Mouse (Mus musculus) T-cell, adult 2 months (primary cell): ENCODE data around the gene Atf7ip.
"Not testable (repeated sequence)": the region's sequence is repeated elsewhere in the genome, so short reads cannot be mapped to it uniquely, and the experiment has no call there.

Source experiments
- DNase-seq: peaks from one replicate; pipeline ENCODE4 v3.0.0; 2022; ENCODE audit warnings: low spot score

Gene Atf7ip

GRCm38 (mm10) chr6:136505867-136506266 lies at the start of gene Atf7ip:
Gene Atf7ip (plus strand): TSS chr6:136506167.
- not testable (repeated sequence) for DNase-seq

- no peak for DNase-seq
Measured at GRCm38 (mm10) chr6:136456302-136456701, 49.7 kb upstream of the Atf7ip start.

DNA sequence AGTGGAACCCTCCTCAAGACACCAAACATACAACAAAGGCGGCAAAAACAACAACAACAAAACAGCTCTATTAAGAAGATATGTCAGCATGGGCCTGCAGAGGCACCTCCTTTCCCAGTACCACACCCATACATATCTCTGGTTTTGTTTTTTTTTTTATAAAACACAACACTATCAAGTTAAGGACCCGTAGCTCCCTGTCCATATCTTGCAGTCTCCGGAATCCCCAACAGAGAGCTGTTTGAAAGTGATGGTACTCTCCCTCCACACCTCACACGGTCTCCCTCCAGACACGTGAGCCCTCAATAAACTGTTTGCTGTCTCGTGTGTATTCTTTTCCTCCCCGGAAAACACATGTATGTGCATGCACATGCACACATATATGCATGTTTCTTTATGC lies 46.8 kb upstream of the Atf7ip start:
- DNase-seq, result no peak

GRCm38 (mm10) chr6:136463491-136463890 lies 42.5 kb upstream of the Atf7ip start:
- DNase-seq, result peak; percentile 82

DNA sequence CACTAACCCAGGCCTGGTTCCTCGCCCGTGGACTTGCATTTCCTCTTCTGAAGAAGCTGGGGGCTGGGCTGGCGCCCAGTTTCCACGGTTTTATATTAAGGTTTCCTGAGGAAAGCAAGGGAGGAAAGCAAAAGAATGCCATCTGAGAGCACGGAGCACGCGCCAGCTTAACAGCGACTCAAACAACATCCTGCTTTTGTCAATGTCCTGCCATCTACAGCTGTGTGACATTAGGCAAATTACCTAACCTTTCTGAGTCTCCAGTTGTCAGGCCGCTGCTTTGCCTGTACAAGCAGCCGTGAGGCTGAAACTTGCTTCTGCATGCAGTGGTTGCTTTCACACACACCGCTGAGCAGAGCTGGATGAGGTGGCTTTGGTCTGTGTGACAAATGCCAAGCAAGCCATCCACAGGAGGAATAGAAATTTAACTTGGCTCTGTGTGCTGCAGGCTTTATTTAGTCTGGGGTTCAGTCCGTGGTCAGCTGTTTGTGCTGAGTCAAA lies 41.8 kb upstream of the Atf7ip start:
- peak; percentile 48 for DNase-seq

GRCm38 (mm10) chr6:136465021-136465420 lies 40.9 kb upstream of the Atf7ip start:
- DNase-seq, result peak; percentile 31

GRCm38 (mm10) chr6:136465959-136466381 lies 40.0 kb upstream of the Atf7ip start:
- peak; percentile 58 for DNase-seq

DNA sequence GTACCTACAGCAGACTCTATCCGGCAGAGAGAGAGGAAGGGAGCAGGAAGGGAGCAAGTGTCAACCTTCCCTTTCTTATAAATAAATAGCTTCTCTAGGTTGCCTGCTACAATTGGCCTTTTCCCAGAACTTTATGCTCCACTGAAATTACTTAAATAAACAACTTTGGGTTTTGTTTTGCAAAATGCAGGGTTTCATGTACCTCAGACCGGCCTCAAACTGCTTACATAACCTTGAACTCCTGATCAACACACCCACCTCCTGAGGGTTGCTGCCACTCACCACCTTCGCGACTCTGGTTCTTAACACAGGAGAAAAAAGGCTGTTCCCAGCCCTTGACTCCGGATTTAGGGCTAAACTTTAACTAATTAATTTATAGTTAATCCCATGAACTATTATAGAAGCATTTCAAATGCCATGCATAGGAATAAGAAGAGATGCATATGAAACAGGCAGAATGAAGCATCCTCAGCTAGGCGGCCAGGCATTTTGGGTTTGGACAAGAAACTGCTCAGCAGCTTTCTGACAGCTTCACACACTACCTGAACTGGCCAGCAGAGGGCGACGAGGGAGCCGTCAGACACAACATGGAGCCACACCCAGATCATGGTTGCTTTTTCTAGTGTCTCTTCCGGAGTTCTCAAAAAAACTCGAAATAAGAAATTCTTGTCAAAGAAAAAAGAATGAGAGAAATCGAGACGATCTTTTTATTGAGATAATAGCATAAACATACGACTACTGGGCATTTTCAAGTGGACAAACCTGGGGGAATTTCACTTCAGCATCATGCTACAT lies 38.8 kb upstream of the Atf7ip start:
- DNase-seq, result peak; percentile 79

DNA sequence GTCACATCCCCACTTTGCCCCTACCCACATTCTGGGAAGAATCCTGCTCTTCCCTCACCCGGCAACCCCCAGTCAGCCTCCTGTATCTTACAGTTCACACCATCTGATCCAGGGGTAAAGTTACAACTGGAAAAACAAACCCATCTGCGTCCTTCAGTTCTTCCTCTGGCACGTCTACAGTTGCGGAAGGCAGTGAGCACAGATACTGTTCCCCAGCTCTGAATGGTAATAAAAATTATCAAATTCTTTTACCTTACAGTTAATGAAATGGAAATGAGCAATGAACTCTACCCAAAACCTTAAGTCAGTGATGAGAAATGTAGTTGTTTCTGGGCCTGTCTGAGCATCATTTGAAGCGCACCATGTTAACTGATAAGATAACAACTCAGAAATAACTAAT lies 38.1 kb upstream of the Atf7ip start:
- DNase-seq, result no peak

GRCm38 (mm10) chr6:136468401-136468912 lies 37.5 kb upstream of the Atf7ip start:
- DNase-seq, result peak; percentile 81

- no peak for DNase-seq
Measured at GRCm38 (mm10) chr6:136468974-136469792, 36.8 kb upstream of the Atf7ip start.

- no peak for DNase-seq
Measured at GRCm38 (mm10) chr6:136469807-136470206, 36.2 kb upstream of the Atf7ip start.

DNA sequence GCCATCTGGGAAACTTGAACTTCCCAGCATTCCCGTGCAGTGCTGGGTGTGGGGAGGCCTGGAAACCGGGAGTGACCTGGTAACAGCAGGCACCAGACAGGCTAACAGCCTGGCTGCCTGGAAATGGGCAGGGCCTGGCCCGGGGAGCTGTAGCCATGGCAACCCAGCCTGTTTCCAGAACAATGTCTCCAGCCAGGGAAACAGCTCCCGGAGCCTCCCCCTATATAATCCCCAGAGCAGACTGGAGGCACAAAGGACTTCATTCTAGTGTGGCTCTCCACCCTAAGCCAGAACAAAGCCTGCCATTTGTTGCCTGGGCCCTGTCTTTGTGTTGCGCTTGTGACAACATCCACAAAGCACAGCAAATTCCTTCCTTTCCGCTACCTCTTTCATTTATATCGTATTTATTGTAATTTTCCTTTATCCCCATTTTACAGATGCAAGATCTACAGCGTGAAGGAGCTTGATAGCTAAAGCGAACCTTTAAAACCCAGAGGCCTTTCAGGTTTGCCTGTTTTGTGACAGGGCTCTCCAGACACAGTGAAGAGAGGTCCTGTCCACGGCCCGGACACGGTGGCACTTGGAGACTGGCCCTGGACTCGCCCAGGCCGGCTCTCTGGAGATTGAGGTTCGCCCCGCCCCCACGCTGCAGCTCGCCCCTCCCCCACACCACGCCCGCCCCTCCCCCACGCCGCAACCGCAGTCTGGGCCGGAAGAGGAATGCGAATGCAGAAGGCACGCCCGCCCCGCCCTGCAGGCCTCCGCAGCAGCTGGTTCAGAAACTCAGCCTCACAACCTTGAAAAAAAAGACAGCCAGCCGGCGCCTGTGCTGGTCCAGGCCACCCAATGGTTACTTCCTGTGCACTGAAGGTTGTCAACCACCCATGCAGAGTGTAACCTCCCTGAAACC lies 35.4 kb upstream of the Atf7ip start:
- peak; percentile 73 for DNase-seq

DNA sequence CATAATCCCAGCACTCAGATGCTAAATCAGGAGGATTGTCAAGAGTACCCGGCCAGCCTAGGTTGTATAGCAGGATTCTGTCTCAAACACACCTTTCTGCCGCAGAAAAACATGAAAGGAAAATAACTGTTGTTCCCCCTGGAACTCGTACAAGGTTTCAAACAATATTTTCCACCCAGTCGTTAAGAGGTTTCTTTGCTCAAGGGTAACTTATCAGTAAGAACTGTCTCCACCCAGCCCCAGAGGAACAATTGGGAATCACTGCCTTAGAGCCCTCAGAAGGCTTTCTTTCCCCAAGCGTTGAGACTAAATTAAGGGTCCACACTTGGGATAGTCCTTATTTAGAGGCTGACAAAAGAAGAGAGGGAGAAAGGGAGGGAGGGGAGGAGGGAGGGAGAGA lies 34.4 kb upstream of the Atf7ip start:
- DNase-seq, result no peak

GRCm38 (mm10) chr6:136472779-136473178 lies 33.2 kb upstream of the Atf7ip start:
- DNase-seq, result no peak

DNA sequence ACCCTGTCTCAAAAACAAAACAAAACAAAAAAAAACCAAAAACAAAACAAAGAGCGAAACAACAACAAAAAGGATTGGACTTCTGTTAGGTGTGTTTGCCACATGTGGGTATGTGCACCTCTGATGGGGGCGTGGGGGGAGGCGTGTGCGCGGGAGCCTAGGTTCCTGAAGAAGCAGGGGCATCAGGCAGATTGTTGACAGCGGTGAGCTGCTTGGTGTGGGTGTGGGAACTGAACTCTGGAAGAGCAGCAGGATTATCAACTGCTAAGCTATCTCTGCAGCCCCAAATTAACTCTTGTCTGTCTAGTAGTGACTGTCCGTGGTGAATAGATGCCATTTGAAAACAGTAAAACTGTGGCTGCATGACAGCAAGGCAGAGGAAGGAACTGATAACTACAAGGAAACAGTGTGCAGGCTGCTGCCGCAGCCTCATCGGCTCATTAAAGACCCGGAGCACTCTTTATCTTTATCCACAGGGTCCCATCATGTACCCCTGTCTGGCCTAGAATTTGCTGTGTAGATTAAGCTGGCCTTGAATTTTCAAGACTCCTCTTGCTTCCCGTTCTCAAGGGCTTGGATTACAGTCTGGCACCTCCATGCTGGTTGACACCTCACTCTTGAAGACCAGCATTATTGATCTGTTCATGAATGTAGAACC lies 32.4 kb upstream of the Atf7ip start:
- no peak for DNase-seq

- DNase-seq, result no peak
Measured at GRCm38 (mm10) chr6:136475171-136475860, 30.7 kb upstream of the Atf7ip start.

GRCm38 (mm10) chr6:136477878-136478277 lies 28.1 kb upstream of the Atf7ip start:
- no peak for DNase-seq

GRCm38 (mm10) chr6:136483531-136483930 lies 22.4 kb upstream of the Atf7ip start:
- DNase-seq, result no peak

GRCm38 (mm10) chr6:136484093-136484492 lies 21.9 kb upstream of the Atf7ip start:
- no peak for DNase-seq
